Mouse (Mus musculus) lung, adult 18-20 months (tissue): ENCODE measurements around the gene Gnb2.
A peak's percentile ranks its signal among the peaks of the same experiment; 100 is the strongest.

Experiments used
- DNase-seq, 2 experiments: peaks; one replicate each; pipeline ENCODE4 v3.0.0; 2022; ENCODE audit warnings: mixed read lengths in 2 of 2

Gene Gnb2

GRCm38 (mm10) chr5:137518436-137518835 is 14.9 kb downstream of the Gnb2 start, which contains the start of gene Gigyf1:
TSS of gene Gigyf1 (plus strand) at chr5:137518548.
- DNase-seq = no peak

- no peak for DNase-seq
Measured at GRCm38 (mm10) chr5:137514811-137515210, 18.5 kb downstream of the Gnb2 start.

DNA sequence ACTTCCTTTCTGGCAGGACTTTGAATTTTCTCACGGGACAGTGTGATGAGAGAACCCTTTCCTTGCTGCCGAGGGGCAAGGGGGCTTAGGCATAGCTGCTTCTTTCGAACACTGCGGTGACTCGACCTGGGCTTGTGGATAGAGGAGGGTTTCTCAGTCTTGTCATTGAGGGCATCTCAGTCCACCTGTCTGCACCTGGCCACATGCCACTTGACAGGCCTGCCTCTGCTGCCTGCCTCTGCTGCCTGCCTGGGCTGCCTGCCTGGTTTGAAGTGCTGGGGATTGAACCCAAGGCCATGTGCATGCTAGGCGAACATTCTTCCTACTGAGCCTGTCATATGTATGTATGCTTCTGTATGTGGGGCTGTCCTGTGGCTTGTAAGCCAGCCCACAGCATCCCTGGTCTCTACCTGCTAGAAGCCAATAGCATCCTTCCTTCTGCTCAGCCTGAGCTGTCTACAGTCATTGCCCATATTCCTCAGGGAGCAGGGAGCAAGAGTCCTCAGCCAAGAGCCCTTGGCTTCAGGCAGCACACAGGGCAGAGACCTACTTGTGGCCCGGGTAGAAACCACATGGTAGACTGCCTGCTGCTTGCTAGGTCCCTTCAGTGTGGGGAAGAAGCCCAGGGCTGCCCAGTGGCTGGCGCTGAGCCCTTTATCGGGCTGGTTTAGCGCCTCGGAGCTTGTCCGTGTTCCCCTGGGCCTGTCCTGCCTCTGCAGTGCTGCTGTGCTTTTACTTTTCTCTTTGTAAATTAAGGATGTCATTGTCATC is 19.2 kb downstream of the Gnb2 start:
- DNase-seq = no peak

DNA sequence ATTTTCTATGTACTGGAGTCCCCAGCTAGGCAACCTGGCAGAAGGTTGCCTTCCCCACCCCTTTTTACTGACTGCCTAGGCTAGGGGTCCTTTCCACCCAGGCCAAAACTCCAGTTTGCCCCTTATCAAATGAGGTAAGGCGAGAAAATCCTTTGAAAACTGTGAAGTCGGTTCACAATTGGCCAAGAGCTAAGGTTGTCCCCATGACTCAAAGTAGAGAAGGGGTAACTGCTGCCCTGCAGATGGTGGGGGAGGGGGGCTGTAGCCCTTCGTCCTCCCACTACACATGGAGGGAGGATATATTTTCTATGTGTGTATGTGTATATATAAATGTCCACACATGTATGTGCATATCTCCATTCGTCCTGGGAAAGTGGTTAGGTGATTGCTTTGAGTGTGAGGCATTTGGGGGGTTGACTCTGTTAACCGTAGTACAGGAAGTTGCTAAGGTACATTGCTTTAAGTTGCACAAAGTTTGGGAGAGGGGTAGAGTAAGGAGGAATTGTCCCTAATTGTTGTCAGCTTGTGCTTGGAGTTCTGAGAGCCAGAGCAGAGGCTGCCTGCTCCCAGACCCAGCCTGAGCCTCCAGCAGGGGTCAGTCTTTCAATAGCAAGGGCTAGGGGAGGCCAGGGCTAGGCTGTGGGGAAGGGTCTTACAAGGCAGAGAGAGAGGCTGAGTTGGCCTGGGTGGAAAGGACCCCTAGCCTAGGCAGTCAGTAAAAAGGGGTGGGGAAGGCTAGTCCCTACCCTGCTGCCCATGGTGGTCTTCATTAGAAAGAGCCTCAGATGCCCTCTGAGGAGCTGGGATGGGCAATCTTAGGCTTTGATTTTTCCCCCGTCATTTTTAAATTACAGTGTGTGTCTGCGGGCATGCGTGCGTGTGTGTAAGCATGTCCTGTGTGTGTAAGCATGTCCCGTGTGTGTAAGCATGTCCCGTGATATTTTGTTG is 20.2 kb downstream of the Gnb2 start:
- DNase-seq = no peak

- no peak for DNase-seq
Measured at GRCm38 (mm10) chr5:137511706-137512105, 21.6 kb downstream of the Gnb2 start.

DNA sequence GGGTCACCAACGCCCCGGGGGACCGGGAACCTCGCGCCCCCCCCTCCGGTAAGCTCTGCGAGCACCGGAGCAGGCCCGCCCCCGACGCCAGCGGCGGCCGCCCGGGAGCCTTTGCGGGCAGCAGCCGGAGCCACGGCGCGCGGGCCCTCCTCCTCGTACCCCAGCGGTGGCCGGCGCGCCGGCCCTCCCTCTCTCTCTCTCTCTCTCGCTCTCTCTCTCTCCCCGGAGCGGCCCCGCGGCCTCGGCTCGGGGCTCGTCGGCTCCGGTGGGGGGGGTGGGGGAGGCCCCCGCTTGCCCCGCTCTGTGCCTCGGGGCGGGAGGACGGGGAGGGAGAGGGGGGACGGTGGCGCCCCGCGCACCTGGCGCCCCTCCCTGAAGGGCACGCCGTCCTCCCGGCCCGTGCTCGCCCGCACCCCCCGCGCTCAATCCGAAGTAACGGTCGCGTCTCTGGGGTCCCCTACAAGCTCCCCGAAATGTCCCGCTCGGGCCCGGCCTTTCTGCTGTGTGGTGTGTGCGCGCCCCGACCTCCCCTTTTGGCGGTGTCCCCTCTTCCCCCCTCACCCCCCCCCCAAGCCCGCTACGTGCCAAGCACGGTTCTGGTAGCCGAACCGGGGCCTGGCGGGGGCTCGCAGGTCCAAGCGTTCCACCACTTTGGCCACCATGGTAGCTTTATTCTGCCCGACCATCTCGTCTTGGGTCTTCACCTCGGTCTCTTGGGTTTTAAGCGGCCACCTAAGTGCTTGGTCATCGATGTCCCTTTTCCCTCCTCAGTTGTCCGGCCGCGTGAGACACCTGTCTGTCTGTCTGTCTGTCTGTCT is 22.5 kb downstream of the Gnb2 start:
- DNase-seq = no peak

GRCm38 (mm10) chr5:137510014-137510501 is 23.3 kb downstream of the Gnb2 start:
- DNase-seq = peak; percentile 76 to 78

GRCm38 (mm10) chr5:137504041-137504440 is 29.3 kb downstream of the Gnb2 start:
- peak in 1 of 2 experiments; percentile 48 for DNase-seq

DNA sequence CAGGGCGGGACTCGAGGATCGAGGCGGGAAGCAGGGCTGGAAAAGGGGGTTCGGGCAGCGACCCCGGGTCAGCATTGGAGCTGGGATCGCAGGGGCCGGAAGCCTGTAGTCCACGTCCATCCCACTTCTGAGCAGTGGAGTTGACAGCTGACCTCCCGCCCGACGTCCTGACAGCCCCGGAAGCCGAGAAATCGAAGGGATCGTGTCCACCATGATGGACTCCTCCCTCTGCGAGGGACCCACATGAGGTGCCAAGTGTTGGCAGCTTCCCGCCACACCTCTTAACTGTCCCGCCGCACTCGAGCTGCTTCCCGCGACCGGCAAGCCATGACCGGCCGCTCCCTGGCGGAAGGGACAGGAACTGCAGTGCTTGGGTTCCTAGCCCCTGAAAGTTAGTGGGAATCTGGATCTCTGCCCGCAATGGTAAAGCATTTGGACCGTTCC is 30.6 kb downstream of the Gnb2 start:
- peak; percentile 89 to 92 for DNase-seq

DNA sequence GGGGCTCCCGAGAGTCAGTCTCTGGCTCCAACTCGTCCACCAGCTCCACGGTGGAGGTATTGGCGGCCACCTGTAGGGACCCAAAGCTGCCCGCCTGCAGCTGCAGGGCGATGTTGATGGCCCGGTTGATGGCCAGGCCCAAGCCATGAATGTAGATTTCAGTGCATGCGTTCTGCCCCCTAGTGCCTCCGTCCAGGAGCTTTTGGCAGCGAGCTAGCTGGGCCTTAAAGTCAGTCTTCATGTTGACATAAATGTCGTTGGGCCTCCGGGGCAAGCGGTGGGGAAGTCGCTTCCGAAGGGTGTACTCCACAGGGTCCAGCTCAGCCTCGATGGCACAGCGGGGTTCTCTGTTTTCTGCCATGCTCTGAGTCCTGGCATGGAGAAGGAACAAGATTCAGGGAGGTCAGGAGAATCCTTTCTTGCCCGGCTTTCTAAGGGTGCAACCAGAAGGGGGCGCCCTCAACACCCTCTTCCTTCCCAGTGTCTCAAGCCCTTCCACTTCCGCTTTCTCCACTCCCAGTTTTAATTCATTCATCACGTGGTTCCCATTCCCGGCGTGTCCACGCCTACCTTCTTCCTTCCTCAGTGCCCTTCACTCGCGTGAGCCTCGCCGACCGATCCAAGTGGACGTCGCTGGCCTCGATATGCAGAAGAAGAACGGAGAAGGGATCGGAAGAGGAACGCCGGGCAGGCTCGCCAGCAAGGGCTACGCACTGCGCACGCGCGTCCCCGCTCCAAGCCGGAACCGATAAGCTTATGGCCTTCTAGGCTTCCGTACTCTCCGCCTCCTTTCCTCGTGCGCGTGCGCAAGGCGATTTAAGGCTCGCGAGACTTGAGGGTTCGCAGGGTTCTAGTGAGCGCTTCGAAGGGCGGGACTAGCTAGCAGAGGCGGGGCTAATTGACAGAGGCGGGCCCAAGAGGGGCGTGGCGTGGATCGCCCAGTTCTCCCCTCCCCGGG is 31.3 kb downstream of the Gnb2 start, which contains the start of gene Pop7:
TSS of gene Pop7 (minus strand) at position 810 of the 958 bp plus-strand sequence.
- DNase-seq = peak; percentile 100

- no peak for DNase-seq
Measured at GRCm38 (mm10) chr5:137500186-137500585, 33.1 kb downstream of the Gnb2 start.

DNA sequence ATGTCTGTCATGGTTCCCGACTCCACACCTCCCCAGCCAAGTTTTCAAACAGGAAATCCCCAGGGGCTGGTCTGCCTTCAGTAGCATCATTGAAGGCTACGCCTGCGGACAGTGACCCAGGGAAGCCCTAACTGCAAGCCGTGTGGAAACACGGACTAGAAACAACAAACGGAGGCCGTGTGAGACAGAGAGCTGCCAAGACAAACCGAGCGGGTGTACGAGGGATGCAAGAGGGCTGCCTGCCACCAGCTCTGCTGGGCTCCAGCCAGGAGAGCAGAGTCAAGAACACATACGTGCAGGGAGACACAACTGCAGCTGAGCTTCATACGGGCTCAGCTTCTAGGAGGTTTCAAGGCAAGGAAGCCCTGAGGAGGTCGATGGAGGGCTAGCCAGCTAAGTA is 39.5 kb downstream of the Gnb2 start:
- DNase-seq = no peak

GRCm38 (mm10) chr5:137491559-137491958 is 41.8 kb downstream of the Gnb2 start:
- no peak for DNase-seq

DNA sequence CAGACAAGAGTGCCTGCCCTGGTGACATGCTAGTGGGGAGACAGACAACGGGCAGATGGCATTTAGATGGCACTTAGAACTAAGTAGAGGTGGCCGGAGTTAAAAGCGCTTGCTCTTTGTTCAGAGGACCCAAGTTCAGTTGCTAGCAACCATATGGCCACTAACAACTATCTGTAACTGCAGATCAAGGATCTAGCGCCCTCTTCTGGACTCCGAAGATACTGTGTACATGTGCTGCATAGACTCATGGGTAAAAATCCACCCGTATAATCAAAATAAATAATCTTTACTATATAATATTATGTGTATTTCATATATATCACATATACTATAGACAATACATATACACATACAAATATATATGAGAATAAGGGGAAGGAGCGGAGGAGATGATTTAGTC is 45.7 kb downstream of the Gnb2 start:
- DNase-seq = no peak

- no peak for DNase-seq
Measured at GRCm38 (mm10) chr5:137485851-137486155, 47.5 kb downstream of the Gnb2 start.

DNA sequence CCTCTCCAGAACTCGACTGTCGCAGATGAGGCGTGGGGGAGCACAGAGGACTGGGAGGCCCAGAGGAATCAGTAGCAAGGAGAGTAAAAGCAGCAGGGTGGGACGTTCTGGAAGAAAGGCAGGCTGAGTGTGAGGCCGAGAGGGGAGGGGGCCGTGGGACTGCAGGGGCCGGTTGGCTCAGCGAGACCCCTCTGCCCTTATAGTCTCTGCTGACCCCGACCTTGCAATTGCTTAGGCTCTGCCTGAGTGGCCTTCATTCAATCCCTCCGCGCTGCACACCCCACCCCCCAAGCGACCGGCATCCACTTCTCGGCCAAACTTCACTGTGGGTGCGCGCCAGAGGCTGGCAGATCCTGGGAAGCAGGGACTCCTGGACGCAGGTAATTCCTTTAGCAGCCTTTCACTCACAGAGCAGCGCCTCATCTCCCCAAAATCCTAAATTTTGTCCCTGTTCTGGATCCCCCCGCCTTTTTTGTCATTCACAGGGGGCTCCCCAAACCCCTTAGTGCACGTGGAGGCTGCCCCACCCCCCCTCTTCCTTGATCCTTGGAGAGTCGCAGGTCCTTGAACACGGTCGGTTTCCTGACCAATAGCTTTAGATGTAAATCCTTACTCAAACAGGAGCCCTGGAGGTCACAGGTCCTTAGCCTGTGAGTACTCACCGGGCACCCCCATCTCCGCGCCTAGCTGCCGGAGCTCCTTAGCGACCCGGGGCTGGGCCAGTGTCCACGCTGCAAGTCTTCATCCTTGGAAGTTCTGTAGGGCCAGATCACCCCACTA is 48.0 kb downstream of the Gnb2 start:
- DNase-seq = no peak

- DNase-seq = peak in 1 of 2 experiments; percentile 14
Measured at GRCm38 (mm10) chr5:137481897-137482296, 51.4 kb downstream of the Gnb2 start.

DNA sequence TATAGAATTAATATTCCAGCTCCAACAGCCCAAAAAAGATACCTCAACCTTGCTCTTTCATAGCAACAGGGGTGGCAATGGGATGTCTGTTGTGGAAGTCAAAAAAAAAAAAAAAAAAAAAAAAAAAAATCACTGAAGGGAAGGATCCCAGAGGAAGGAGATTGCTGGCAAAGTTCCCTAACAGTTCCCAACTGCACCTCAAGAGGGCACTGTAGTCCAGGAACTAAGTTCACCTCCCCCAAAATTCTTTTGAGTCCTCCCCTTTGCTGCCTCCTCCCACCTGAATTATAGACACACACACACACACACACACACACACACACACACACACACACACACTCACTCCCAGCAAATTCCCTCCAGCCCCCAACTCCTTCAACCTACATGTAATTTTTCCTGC is 52.2 kb downstream of the Gnb2 start:
- peak; percentile 75 to 79 for DNase-seq
